Mouse (Mus musculus) CH12.LX (cell line): ENCODE data around the gene Tmem259. TPM values are rescaled to one million over a fixed set of nuclear protein-coding genes. Genes with fewer than 3 reads are reported as not detected.

Experiments used
- DNase-seq: peaks from one replicate; pipeline ENCODE4 v3.0.0-alpha.2; 2013; ENCODE audit errors: extremely low read depth
- H3K27ac ChIP-seq: 2 replicates; pipeline ENCODE4 v1.5.1; 2012; ENCODE audit warnings: low read depth, mild to moderate bottlenecking, control low read depth, moderate library complexity; ENCODE audit not compliant: insufficient read depth
- H3K27me3 ChIP-seq: replicated peaks from 2 replicates; pipeline ENCODE3; 2012; ENCODE audit warnings: inconsistent platforms
- H3K36me3 ChIP-seq, 2 experiments: replicated peaks in 1 of 2; 2 replicates each; pipeline versions ENCODE3 to v1.6.1; 2012; ENCODE audit warnings: inconsistent platforms in 1 of 2, low read length in 1 of 2, mild to moderate bottlenecking in 1 of 2, mixed read lengths in 1 of 2, moderate library complexity in 1 of 2; ENCODE audit not compliant: control insufficient read depth in 1 of 2, insufficient read depth in 1 of 2
- H3K4me1 ChIP-seq, 2 experiments: 2 replicates each; pipeline ENCODE4 v1.6.1; 2012; ENCODE audit warnings: inconsistent platforms in 1 of 2, moderate library complexity in 1 of 2; ENCODE audit not compliant: insufficient read depth in 2 of 2, control insufficient read depth in 1 of 2
- H3K4me2 ChIP-seq: 2 replicates; pipeline ENCODE4 v1.6.1; 2012; ENCODE audit warnings: low read depth, mild to moderate bottlenecking, control low read depth; ENCODE audit not compliant: poor library complexity, insufficient read depth, severe bottlenecking
- H3K4me3 ChIP-seq, 3 experiments: fragments of 150-350 bp in 1 of 3; sonication (generic) in 1 of 3; replicated peaks in 1 of 3; 2 replicates each; pipeline versions ENCODE3 to v1.5.1; 2011 to 2012; ENCODE audit warnings: low read depth in 2 of 3, low read length in 2 of 3, mild to moderate bottlenecking in 2 of 3, moderate library complexity in 2 of 3, control low read depth in 1 of 3, improper control_type of control experiment in 1 of 3, inconsistent platforms in 1 of 3, mixed read lengths in 1 of 3; ENCODE audit not compliant: poor library complexity in 1 of 3
- H3K79me2 ChIP-seq: replicated peaks from 2 replicates; pipeline ENCODE4 v1.6.1; 2012; ENCODE audit warnings: mild to moderate bottlenecking, moderate library complexity; ENCODE audit not compliant: control insufficient read depth, poor library complexity, insufficient read depth, severe bottlenecking; ENCODE audit errors: extremely low read depth
- H3K9ac ChIP-seq: 2 replicates; pipeline ENCODE4 v1.6.1; 2012; ENCODE audit warnings: low read depth, mild to moderate bottlenecking, control low read depth, moderate library complexity; ENCODE audit not compliant: insufficient read depth
- H3K9me3 ChIP-seq: replicated peaks from 2 replicates; pipeline ENCODE3; 2012; ENCODE audit warnings: low read length, inconsistent platforms, mixed read lengths
- BHLHE40 ChIP-seq: IDR thresholded peaks from 2 replicates; pipeline ENCODE4 v1.6.1; 2011; ENCODE audit warnings: mild to moderate bottlenecking, low read depth, low read length, improper control_type of control experiment
- CHD2 ChIP-seq: IDR thresholded peaks from 2 replicates; pipeline ENCODE4 v1.6.1; 2011; ENCODE audit warnings: low read length, improper control_type of control experiment
- MAX ChIP-seq: IDR thresholded peaks from 2 replicates; pipeline ENCODE4 v1.6.1; 2011; ENCODE audit warnings: low read length, improper control_type of control experiment
- POLR2A ChIP-seq: IDR thresholded peaks from 2 replicates; pipeline ENCODE4 v1.6.1; 2011; ENCODE audit warnings: low read depth, mild to moderate bottlenecking, improper control_type of control experiment, low read length
- RCOR1 ChIP-seq: conservative IDR thresholded peaks from 2 replicates; pipeline ENCODE4 v1.6.1; 2012; ENCODE audit warnings: low read depth, mild to moderate bottlenecking, inconsistent platforms, low read length, improper control_type of control experiment
- dilution Hi-C: fragments of 300-500 bp; cut with MboI; formaldehyde crosslinking; loops from 2 replicates; pipeline ENCODE4 v1.14.3; 2020; ENCODE audit warnings: low sequenced_read_pairs; ENCODE audit not compliant: extremely low pct_unique_long_range_greater_than_20kb, extremely low pct_ligation_motif_present
- in situ Hi-C: fragments of 300-500 bp; cut with MboI; formaldehyde crosslinking; loops from 3 replicates; pipeline ENCODE4 v1.14.3; 2019; ENCODE audit warnings: low sequenced_read_pairs, low pct_ligation_motif_present, low pct_unique_long_range_greater_than_20kb, mixed read lengths
- polyA plus RNA-seq: library from polyadenylated mRNA; unstranded; fragments of >175 nt; gene quantifications from 2 replicates; pipeline ENCODE4 v1.2.1, GENCODE M21; 2012; ENCODE audit warnings: low read depth; ENCODE audit not compliant: insufficient read length
- total RNA-seq, 2 experiments: library from RNA; depleted of rRNA; stranded (reverse); fragments of 300-350 nt in 1 of 2; fragments of >200 nt in 1 of 2; gene quantifications; 2 replicates each; pipeline ENCODE4 v1.2.3; 2012 to 2014

Gene Tmem259
- total and polyA plus RNA-seq, 3 experiments, result 50.1 to 84.2 (median 71.7) TPM

DNA sequence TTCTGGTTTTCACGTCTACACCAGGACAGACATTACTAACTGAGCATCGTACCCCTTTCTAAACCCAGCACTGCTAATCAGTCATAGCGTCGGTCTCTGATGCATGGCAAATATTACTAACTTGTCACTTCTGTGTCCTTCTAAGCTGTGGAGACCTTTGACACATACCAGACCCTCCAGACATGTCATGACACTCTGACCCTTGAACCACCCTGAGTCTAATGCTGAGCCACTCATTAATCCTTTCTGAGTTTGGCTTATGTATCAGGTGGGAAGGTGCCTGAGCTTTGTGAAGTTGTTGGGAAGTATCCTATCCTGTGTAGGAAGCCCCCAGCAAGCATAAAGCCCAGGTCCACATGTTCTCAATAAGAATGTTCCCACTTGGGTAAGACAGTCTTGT, 34.3 kb downstream of the Tmem259 start:
- peaks cover 25 to 64% of the 10 kb centered on the region in 2 experiments for H3K4me1 ChIP-seq
- dilution Hi-C loops (no loop called here), in situ Hi-C loops (no loop called here)
- H3K27ac ChIP-seq, result no peak overlapping the region
- H3K4me2 ChIP-seq, result no peak overlapping the region
- no peak for DNase-seq
- H3K79me2 ChIP-seq, result peaks cover 24% of the 10 kb centered on the region
- TF ChIP-seq POLR2A (peak; percentile 38), MAX (no peak), BHLHE40 (no peak)
- H3K36me3 ChIP-seq, result peaks cover 73 to 91% of the 10 kb centered on the region in 2 experiments
- no peak overlapping the region for H3K9ac ChIP-seq
- no peaks in the 10 kb centered on the region for H3K9me3 ChIP-seq
- H3K27me3 ChIP-seq, result no peaks in the 10 kb centered on the region
- H3K4me3 ChIP-seq, result no peak overlapping the region

DNA sequence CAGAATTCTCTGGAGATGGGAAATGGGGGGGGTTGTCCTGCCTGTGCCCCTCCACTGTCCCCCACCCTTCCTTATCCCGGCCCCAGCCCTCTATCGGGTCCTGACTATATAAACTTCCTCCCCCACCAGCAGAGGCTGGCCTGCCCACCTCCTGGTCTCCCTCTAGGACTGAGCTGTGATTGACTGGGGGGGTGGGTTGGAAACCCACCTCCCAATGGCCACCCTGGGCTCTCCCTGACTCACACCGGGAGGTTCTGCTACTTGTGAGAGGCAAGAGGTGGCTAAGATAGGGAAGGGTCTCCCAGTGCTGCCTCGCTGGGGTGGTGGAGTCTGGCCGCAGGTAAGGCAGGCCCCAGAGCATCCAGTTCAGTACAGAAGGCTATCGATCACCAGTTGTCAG, 36.6 kb downstream of the Tmem259 start:
- in situ Hi-C loops (no loop called here), dilution Hi-C loops (no loop called here)
- Histone ChIP-seq H3K27ac (peak overlapping the region; percentile 18; the same call in 1 of the 2 replicates), H3K9me3 (no peaks in the 10 kb centered on the region), H3K79me2 (peaks cover 43% of the 10 kb centered on the region), H3K9ac (no peak overlapping the region), H3K4me2 (no peak overlapping the region), H3K4me1 (peaks cover 33 to 65% of the 10 kb centered on the region in 2 experiments), H3K27me3 (no peaks in the 10 kb centered on the region), H3K36me3 (peaks cover 61 to 91% of the 10 kb centered on the region in 2 experiments), H3K4me3 (no peak overlapping the region)
- no peak for TF ChIP-seq CHD2
- TF ChIP-seq POLR2A, result 0 out of 2 replicates have a peak, but pooled peaks have one; percentile 2
- DNase-seq, result no peak

DNA sequence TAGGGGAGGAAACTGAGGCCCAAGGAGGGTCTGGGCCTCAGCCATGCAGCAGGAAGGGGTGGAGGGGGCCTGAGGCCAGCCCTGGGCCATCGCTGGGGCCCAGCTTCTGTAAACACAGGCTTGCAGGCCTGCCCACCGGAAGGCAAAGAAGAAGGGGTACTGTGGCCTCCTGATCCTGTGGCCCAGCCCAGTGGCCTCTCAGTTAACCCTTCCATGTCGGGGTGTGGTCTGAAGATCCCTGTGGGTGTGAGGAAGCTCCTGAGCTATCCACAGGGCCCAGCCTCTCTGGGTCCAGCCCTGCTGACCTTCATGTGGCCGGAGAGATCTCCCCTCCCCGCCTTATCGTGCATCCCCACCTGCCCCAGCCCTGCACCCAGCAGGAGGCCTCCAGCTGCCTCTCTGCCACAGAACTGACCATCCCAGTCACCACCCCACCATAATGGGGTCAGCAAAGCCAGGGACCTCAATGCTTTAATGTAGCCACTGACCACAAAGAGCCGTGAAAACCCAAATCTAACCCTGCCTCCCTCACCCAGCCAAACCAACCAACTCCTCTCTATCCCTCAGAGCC, 37.3 kb downstream of the Tmem259 start:
- H3K27me3 ChIP-seq, result no peaks in the 10 kb centered on the region
- H3K79me2 ChIP-seq, result peaks cover 49% of the 10 kb centered on the region
- no peak overlapping the region for H3K4me3 ChIP-seq
- no peak overlapping the region for H3K4me2 ChIP-seq
- in situ Hi-C loops (no loop called here), dilution Hi-C loops (no loop called here)
- 0 out of 2 replicates have a peak overlapping the region, but pooled peaks have one; percentile 8 for H3K27ac ChIP-seq
- peaks cover 34 to 71% of the 10 kb centered on the region in 2 experiments for H3K4me1 ChIP-seq
- no peaks in the 10 kb centered on the region for H3K9me3 ChIP-seq
- TF ChIP-seq POLR2A (0 out of 2 replicates have a peak, but pooled peaks have one; percentile 24), RCOR1 (no peak)
- no peak for DNase-seq
- H3K36me3 ChIP-seq, result peaks cover 66 to 92% of the 10 kb centered on the region in 2 experiments
- H3K9ac ChIP-seq, result no peak overlapping the region
